Mouse (Mus musculus) kidney, postnatal 4 days (tissue): ENCODE measurements around the gene Clec4a3.
"Not testable (repeated sequence)": the region's sequence is repeated elsewhere in the genome, so short reads cannot be mapped to it uniquely, and the experiment has no call there.

ENCODE experiments used
- DNase-seq, 2 experiments: peaks; one replicate each; pipeline ENCODE4 v3.0.0; 2021; ENCODE audit warnings: mixed read lengths in 2 of 2

Clec4a3 gene

GRCm38 (mm10) chr6:122952401-122952800, at the start of gene Clec4a3:
TSS of gene Clec4a3 (plus strand) at chr6:122952515.
- DNase-seq = no peak

- no peak for DNase-seq
Observed at GRCm38 (mm10) chr6:122919922-122920321, 32.4 kb upstream of the Clec4a3 start.

GRCm38 (mm10) chr6:122921451-122921850, 30.9 kb upstream of the Clec4a3 start, which contains the start of gene Clec4a1:
TSS of gene Clec4a1 (plus strand) at chr6:122921848.
- DNase-seq = no peak

GRCm38 (mm10) chr6:122934845-122935244, 17.5 kb upstream of the Clec4a3 start:
- no peak for DNase-seq

GRCm38 (mm10) chr6:122939618-122940017, 12.7 kb upstream of the Clec4a3 start:
- DNase-seq = no peak

- no peak for DNase-seq
Observed at GRCm38 (mm10) chr6:122946760-122947159, 5.6 kb upstream of the Clec4a3 start.

- DNase-seq = peak in 1 of 2 experiments; percentile 4
Observed at GRCm38 (mm10) chr6:122964562-122964961, 12.2 kb downstream of the Clec4a3 start.

GRCm38 (mm10) chr6:122969048-122969447, 16.7 kb downstream of the Clec4a3 start:
- no peak for DNase-seq

- DNase-seq = no peak
Observed at GRCm38 (mm10) chr6:122989876-122990437, 37.6 kb downstream of the Clec4a3 start, which contains the start of gene Clec4a4. TSS of gene Clec4a4 (plus strand) at chr6:122990367.

- DNase-seq = not testable (repeated sequence)
Observed at GRCm38 (mm10) chr6:123004696-123005095, 52.4 kb downstream of the Clec4a3 start.

GRCm38 (mm10) chr6:123005591-123005990, 53.3 kb downstream of the Clec4a3 start:
- peak; percentile 3 to 4 for DNase-seq
